Mouse (Mus musculus) kidney, embryonic 14.5 days (tissue): ENCODE results near the gene Sncg. TPM values are rescaled to one million over a fixed set of nuclear protein-coding genes. Genes with fewer than 3 reads are reported as not detected.

Experiments used
- ATAC-seq: fragments of 200-750 bp; cut with Nextera tagmentation; 2 replicates; pipeline ENCODE4 v1.8.0; 2017; ENCODE audit warnings: moderate number of reproducible peaks, mild to moderate bottlenecking, moderate TSS enrichment, moderate library complexity; ENCODE audit not compliant: low FRiP score, low TSS enrichment
- H3K27ac ChIP-seq: fragments of 300-500 bp; sonication (generic); 2 replicates; pipeline ENCODE4 v1.5.1; 2014; ENCODE audit warnings: low read depth, mild to moderate bottlenecking, low read length, moderate library complexity, mixed read lengths
- H3K27me3 ChIP-seq: fragments of 300-500 bp; sonication (generic); 2 replicates; pipeline ENCODE4 v1.6.1; 2014; ENCODE audit warnings: mild to moderate bottlenecking, low read length; ENCODE audit not compliant: control insufficient read depth, insufficient read depth
- H3K36me3 ChIP-seq: fragments of 300-500 bp; sonication (generic); 2 replicates; pipeline ENCODE4 v1.6.1; 2014; ENCODE audit warnings: low read length, mixed read lengths; ENCODE audit not compliant: control insufficient read depth, insufficient read depth
- H3K4me1 ChIP-seq: fragments of 300-500 bp; sonication (generic); 2 replicates; pipeline ENCODE4 v1.6.1; 2014; ENCODE audit warnings: low read length, mixed read lengths; ENCODE audit not compliant: control insufficient read depth, insufficient read depth
- H3K4me2 ChIP-seq: fragments of 300-500 bp; sonication (generic); replicated peaks from 2 replicates; pipeline ENCODE4 v1.6.1; 2014; ENCODE audit warnings: low read depth, mild to moderate bottlenecking, low read length
- H3K4me3 ChIP-seq: fragments of 300-500 bp; sonication (generic); 2 replicates; pipeline ENCODE4 v1.5.1; 2014; ENCODE audit warnings: mild to moderate bottlenecking, low read length
- H3K9ac ChIP-seq: fragments of 300-500 bp; sonication (generic); 2 replicates; pipeline ENCODE4 v1.6.1; 2014; ENCODE audit warnings: low read depth, mild to moderate bottlenecking, low read length, moderate library complexity
- H3K9me3 ChIP-seq: fragments of 300-500 bp; sonication (generic); 2 replicates; pipeline ENCODE4 v1.6.1; 2016; ENCODE audit warnings: low read length; ENCODE audit not compliant: control insufficient read depth
- WGBS: fragments of 180-500 bp; shearing (Covaris S2); extraction: QIAGEN DNeasy Blood & Tissue Kit; methylation state at CpG from one replicate; pipeline ENCODE4 v1.1.7; 2014; 5-methylcytosine and 5-hydroxymethylcytosine counted together
- polyA plus RNA-seq: library from polyadenylated mRNA; unstranded; fragments of >200 nt; fragmentation: Nextera tagmentation; extraction: Ambion mirVana; gene quantifications from 2 replicates; pipeline ENCODE4 v1.2.1, GENCODE M21; 2014

Sncg gene
- polyA plus RNA-seq, 1 experiment from 2014 or later = 7.5 TPM

GRCm38 (mm10) chr14:34363490-34364253 lies 10.9 kb downstream of the Sncg start:
- WGBS = 2% methylated on average over 32 of the region's 32 CpGs
- ATAC-seq = peak; percentile 86

GRCm38 (mm10) chr14:34362726-34363445 lies 11.7 kb downstream of the Sncg start:
- H3K27me3 ChIP-seq = no peaks in the 10 kb centered on the region
- H3K9me3 ChIP-seq = no peaks in the 10 kb centered on the region
- peak overlapping the region; percentile 43 for H3K4me3 ChIP-seq
- ATAC-seq = peak; percentile 63
- H3K36me3 ChIP-seq = no peaks in the 10 kb centered on the region
- H3K4me2 ChIP-seq = peak overlapping the region; percentile 80
- H3K4me1 ChIP-seq = no peaks in the 10 kb centered on the region
- peak overlapping the region; percentile 48; the same call in 1 of the 2 replicates for H3K9ac ChIP-seq
- no peak overlapping the region for H3K27ac ChIP-seq
- WGBS = 31% methylated on average over 18 of the region's 18 CpGs

More at GRCm38 (mm10) chr14:34363490-34364253, 10.9 kb downstream of the Sncg start:
- H3K4me3 ChIP-seq = peak overlapping the region; percentile 43
- no peaks in the 10 kb centered on the region for H3K9me3 ChIP-seq
- H3K27me3 ChIP-seq = no peaks in the 10 kb centered on the region
- H3K27ac ChIP-seq = no peak overlapping the region
- peak overlapping the region; percentile 48; the same call in 1 of the 2 replicates for H3K9ac ChIP-seq
- H3K4me1 ChIP-seq = no peaks in the 10 kb centered on the region
- no peaks in the 10 kb centered on the region for H3K36me3 ChIP-seq
- peak overlapping the region; percentile 80 for H3K4me2 ChIP-seq

- 66% methylated on average over 4 of the region's 4 CpGs for WGBS
- no peak overlapping the region for H3K27ac ChIP-seq
These were observed 12.5 kb downstream of the Sncg start for GRCm38 (mm10) chr14:34362135-34362534.

GRCm38 (mm10) chr14:34360251-34360650 lies 14.3 kb downstream of the Sncg start:
- no peaks in the 10 kb centered on the region for H3K36me3 ChIP-seq
- H3K4me2 ChIP-seq = no peak overlapping the region
- WGBS = 44% methylated on average over 6 of the region's 6 CpGs
- H3K4me1 ChIP-seq = no peaks in the 10 kb centered on the region
- no peaks in the 10 kb centered on the region for H3K9me3 ChIP-seq
- H3K9ac ChIP-seq = no peak overlapping the region
- H3K27ac ChIP-seq = no peak overlapping the region
- no peaks in the 10 kb centered on the region for H3K27me3 ChIP-seq
- H3K4me3 ChIP-seq = no peak overlapping the region
- no peak for ATAC-seq

More at GRCm38 (mm10) chr14:34362135-34362534, 12.5 kb downstream of the Sncg start:
- Histone ChIP-seq H3K4me2 (no peak overlapping the region), H3K4me3 (no peak overlapping the region), H3K9ac (no peak overlapping the region), H3K36me3 (no peaks in the 10 kb centered on the region), H3K27me3 (no peaks in the 10 kb centered on the region), H3K9me3 (no peaks in the 10 kb centered on the region), H3K4me1 (no peaks in the 10 kb centered on the region)
- no peak for ATAC-seq

- Histone ChIP-seq H3K27me3 (no peaks in the 10 kb centered on the region), H3K4me2 (no peak overlapping the region), H3K36me3 (no peaks in the 10 kb centered on the region), H3K27ac (no peak overlapping the region), H3K4me1 (no peaks in the 10 kb centered on the region), H3K9ac (no peak overlapping the region), H3K9me3 (no peaks in the 10 kb centered on the region), H3K4me3 (no peak overlapping the region)
- no peak for ATAC-seq
- 54% methylated on average over 5 of the region's 5 CpGs for WGBS
These were observed 14.8 kb downstream of the Sncg start for GRCm38 (mm10) chr14:34359676-34360244.

- WGBS = 87% methylated on average over 7 of the region's 7 CpGs
- no peaks in the 10 kb centered on the region for H3K27me3 ChIP-seq
- H3K4me2 ChIP-seq = no peak overlapping the region
- no peaks in the 10 kb centered on the region for H3K4me1 ChIP-seq
- H3K4me3 ChIP-seq = no peak overlapping the region
- H3K27ac ChIP-seq = no peak overlapping the region
- no peaks in the 10 kb centered on the region for H3K36me3 ChIP-seq
- no peak for ATAC-seq
- H3K9ac ChIP-seq = no peak overlapping the region
- H3K9me3 ChIP-seq = no peaks in the 10 kb centered on the region
These were observed 16.7 kb downstream of the Sncg start for GRCm38 (mm10) chr14:34357671-34358455.

GRCm38 (mm10) chr14:34355301-34355700 lies 19.3 kb downstream of the Sncg start, which contains the start of gene Fam25c:
Gene Fam25c, minus strand, starts transcription at chr14:34355433.
- 76% methylated on average over 6 of the region's 6 CpGs for WGBS
- no peaks in the 10 kb centered on the region for H3K9me3 ChIP-seq
- H3K9ac ChIP-seq = no peak within 1 kb of the TSS
- H3K4me1 ChIP-seq = no peaks in the 10 kb centered on the region
- no peak within 1 kb of the TSS for H3K4me2 ChIP-seq
- no peak within 1 kb of the TSS for H3K4me3 ChIP-seq
- ATAC-seq = no peak
- H3K36me3 ChIP-seq = no peaks in the 10 kb centered on the region
- no peak within 1 kb of the TSS for H3K27ac ChIP-seq
- no peaks in the 10 kb centered on the region for H3K27me3 ChIP-seq

- no peak for ATAC-seq
- no peak overlapping the region for H3K9ac ChIP-seq
- no peak overlapping the region for H3K27ac ChIP-seq
- no peak overlapping the region for H3K4me3 ChIP-seq
- H3K27me3 ChIP-seq = no peaks in the 10 kb centered on the region
- no peak overlapping the region for H3K4me2 ChIP-seq
- no peaks in the 10 kb centered on the region for H3K9me3 ChIP-seq
- H3K36me3 ChIP-seq = no peaks in the 10 kb centered on the region
- no peaks in the 10 kb centered on the region for H3K4me1 ChIP-seq
- 87% methylated on average over 4 of the region's 4 CpGs for WGBS
These were observed 20.1 kb downstream of the Sncg start for GRCm38 (mm10) chr14:34354456-34354855.
